Mouse (Mus musculus) liver, embryonic 12.5 days (tissue): ENCODE results near the gene Rap1a. TPM values are rescaled to one million over a fixed set of nuclear protein-coding genes. Genes with fewer than 3 reads are reported as not detected.

Experiments used
- ATAC-seq: fragments of 200-750 bp; cut with Nextera tagmentation; 2 replicates; pipeline ENCODE4 v1.8.0; 2017; ENCODE audit warnings: moderate number of reproducible peaks, mild to moderate bottlenecking, moderate library complexity
- H3K27ac ChIP-seq: fragments of 300-500 bp; sonication (generic); 2 replicates; pipeline ENCODE4 v1.5.1; 2016; ENCODE audit warnings: mild to moderate bottlenecking
- H3K27me3 ChIP-seq: fragments of 300-500 bp; sonication (generic); replicated peaks from 2 replicates; pipeline ENCODE4 v1.6.1; 2016; ENCODE audit warnings: mild to moderate bottlenecking, moderate library complexity
- H3K36me3 ChIP-seq: fragments of 300-500 bp; sonication (generic); 2 replicates; pipeline ENCODE4 v1.6.1; 2016; ENCODE audit warnings: mild to moderate bottlenecking, moderate library complexity
- H3K4me1 ChIP-seq: fragments of 300-500 bp; sonication (generic); 2 replicates; pipeline ENCODE4 v1.6.1; 2016
- H3K4me2 ChIP-seq: fragments of 300-500 bp; sonication (generic); 2 replicates; pipeline ENCODE4 v1.6.1; 2016; ENCODE audit warnings: mild to moderate bottlenecking, moderate library complexity
- H3K4me3 ChIP-seq: fragments of 300-500 bp; sonication (generic); 2 replicates; pipeline ENCODE4 v1.5.1; 2016; ENCODE audit warnings: mild to moderate bottlenecking, moderate library complexity
- H3K9ac ChIP-seq: fragments of 300-500 bp; sonication (generic); 2 replicates; pipeline ENCODE4 v1.6.1; 2016; ENCODE audit warnings: mild to moderate bottlenecking, moderate library complexity
- H3K9me3 ChIP-seq: fragments of 300-500 bp; sonication (generic); replicated peaks from 2 replicates; pipeline ENCODE4 v1.6.1; 2016; ENCODE audit warnings: mild to moderate bottlenecking, moderate library complexity
- WGBS: fragments of 180-500 bp; shearing (Covaris S2); methylation state at CpG from one replicate; pipeline ENCODE4 v1.1.7; 2016; ENCODE audit not compliant: insufficient replicate concordance; 5-methylcytosine and 5-hydroxymethylcytosine counted together
- polyA plus RNA-seq: library from polyadenylated mRNA; unstranded; fragments of >200 nt; fragmentation: Nextera tagmentation; extraction: Ambion mirVana; gene quantifications from 2 replicates; pipeline ENCODE4 v1.2.1, GENCODE M21; 2016

Rap1a gene
- polyA plus RNA-seq, 1 experiment from 2014 or later = 122 TPM

DNA sequence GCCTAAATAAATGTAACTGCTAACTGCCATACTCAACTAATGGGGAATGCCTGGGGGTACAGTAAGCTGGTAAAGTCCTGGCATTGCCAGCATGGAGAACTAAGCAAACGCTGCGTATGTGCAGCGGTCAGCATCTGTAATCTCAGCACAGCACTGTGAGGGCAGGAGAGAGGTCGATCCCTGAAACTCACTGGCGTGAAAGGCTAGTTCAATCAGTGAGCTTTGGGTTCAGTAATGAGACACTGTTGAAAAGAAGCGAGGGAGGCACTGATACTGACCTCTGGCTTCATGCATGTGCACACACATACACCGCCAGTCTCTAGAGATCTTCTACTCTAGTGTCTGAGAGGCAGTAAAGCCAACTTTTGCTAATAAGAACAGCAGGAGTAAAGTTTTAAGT lies 18.7 kb downstream of the Rap1a start:
- Histone ChIP-seq H3K27me3 (no peaks in the 10 kb centered on the region), H3K9ac (no peak overlapping the region), H3K4me3 (no peak overlapping the region), H3K9me3 (no peaks in the 10 kb centered on the region), H3K4me1 (peaks cover 30% of the 10 kb centered on the region), H3K27ac (no peak overlapping the region), H3K36me3 (peaks cover 19% of the 10 kb centered on the region), H3K4me2 (no peak overlapping the region)
- ATAC-seq = peak; percentile 37; the same call in 1 of the 2 replicates
- WGBS = 79% methylated on average over 7 of the region's 7 CpGs

DNA sequence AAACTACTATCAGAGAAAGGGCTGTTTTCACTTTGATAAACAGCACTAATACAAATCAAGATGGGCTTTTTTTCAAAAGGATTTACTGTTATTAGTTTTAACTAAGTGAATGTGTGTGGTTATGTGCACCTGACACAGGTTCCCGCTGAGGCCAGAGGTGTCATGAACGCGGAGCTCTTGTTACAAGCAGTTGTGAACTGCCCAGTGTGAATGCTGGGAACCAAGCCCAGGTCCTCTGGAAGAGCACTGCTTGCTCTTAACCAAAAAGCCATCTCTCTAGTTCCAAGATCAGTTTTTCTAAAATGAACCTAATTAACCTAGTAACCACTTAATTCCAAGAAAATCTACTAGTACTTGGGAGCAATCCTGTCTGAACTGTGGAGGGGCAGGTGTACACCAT lies 23.1 kb downstream of the Rap1a start:
- Histone ChIP-seq H3K36me3 (no peaks in the 10 kb centered on the region), H3K9ac (no peak overlapping the region), H3K4me3 (no peak overlapping the region), H3K9me3 (no peaks in the 10 kb centered on the region), H3K27ac (no peak overlapping the region), H3K4me1 (peaks cover 34% of the 10 kb centered on the region), H3K4me2 (no peak overlapping the region), H3K27me3 (no peaks in the 10 kb centered on the region)
- no peak for ATAC-seq
- 93% methylated on average over 3 of the region's 3 CpGs for WGBS

DNA sequence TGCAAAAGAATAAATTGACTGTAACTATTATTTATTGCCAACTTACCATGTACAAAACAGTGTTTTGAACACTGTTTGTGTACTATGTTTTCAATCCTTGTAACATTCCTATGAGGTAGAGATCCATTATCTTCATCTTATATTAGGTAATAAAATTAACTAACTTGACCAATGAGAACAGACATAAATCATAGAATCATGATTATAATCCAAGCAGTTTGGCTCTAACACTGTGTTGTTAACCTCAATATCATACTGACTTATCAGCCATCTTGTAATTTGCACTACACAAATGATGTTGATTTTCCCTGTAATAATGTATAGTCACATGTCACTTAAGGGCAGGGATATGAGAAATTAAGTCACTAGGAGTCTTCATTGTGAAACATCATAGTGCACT lies 26.6 kb downstream of the Rap1a start:
- Histone ChIP-seq H3K4me2 (no peak overlapping the region), H3K9me3 (no peaks in the 10 kb centered on the region), H3K4me3 (no peak overlapping the region), H3K36me3 (peaks cover 4% of the 10 kb centered on the region), H3K9ac (no peak overlapping the region), H3K27me3 (no peaks in the 10 kb centered on the region), H3K4me1 (peaks cover 39% of the 10 kb centered on the region), H3K27ac (no peak overlapping the region)
- no peak for ATAC-seq

DNA sequence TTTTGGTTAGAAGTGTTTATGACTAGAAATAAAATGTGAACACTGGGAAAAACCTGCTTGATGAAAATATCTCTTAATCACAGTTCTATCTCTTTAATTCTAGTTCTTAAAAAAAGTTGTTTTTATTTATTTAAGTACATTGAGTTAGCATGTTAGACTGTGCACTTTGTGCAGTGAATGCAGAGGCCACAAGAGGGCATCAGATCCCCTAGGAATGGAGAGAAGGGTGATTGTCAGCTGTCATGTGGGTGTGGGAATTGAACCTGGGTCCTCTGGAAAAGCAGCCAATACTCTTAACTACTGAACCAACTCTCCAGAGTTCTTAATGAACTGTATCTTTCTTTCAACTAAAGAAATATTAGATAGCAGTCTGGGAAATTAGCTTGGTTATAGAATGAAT lies 29.6 kb downstream of the Rap1a start:
- H3K36me3 ChIP-seq = peaks cover 4% of the 10 kb centered on the region
- no peak overlapping the region for H3K4me3 ChIP-seq
- H3K27me3 ChIP-seq = no peaks in the 10 kb centered on the region
- no peaks in the 10 kb centered on the region for H3K9me3 ChIP-seq
- H3K4me2 ChIP-seq = no peak overlapping the region
- H3K9ac ChIP-seq = no peak overlapping the region
- H3K4me1 ChIP-seq = peaks cover 41% of the 10 kb centered on the region
- no peak for ATAC-seq
- no peak overlapping the region for H3K27ac ChIP-seq

DNA sequence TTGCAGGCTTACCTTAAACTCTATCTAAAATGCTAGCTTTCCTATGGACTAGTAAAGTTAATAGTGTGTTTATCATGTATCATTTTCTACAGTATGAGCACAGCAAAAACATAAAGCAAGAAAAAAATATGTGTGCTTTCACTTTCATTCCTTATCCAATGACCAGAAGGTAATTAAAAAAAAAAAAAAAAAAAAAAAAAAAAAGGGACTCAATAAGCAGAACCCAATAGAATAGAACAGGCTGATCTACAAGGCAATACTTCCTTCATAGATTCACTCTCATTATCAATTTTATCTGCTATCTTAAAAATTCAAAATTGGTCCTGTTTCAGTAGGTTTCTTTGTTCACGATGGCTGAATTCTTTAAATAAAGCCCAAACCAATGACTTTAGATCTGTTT lies 30.3 kb downstream of the Rap1a start:
- no peak overlapping the region for H3K4me3 ChIP-seq

DNA sequence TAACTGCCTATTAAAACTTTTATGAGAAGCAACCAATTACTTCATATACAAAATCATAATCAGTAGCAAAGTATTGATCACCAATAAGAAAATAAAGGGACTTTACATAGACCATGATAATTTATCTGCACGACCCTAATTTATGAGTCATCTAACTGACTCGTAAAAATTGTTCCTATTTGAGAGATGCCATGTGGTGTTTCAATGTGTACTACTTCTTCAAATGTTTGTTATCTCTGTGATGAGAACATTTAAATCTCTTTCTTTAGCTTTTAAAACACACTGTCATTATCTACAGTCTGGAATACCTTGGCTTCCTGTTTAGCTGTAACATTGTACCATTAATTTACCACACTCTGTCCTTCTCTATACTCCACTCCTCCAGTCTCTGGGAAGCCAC lies 31.8 kb downstream of the Rap1a start:
- WGBS = 51% methylated on average over 2 of the region's 2 CpGs
- no peak overlapping the region for H3K27ac ChIP-seq
- no peaks in the 10 kb centered on the region for H3K9me3 ChIP-seq
- no peak overlapping the region for H3K4me3 ChIP-seq
- no peak overlapping the region for H3K9ac ChIP-seq
- no peak overlapping the region for H3K4me2 ChIP-seq
- H3K27me3 ChIP-seq = no peaks in the 10 kb centered on the region
- no peak for ATAC-seq
- H3K36me3 ChIP-seq = peaks cover 4% of the 10 kb centered on the region
- peaks cover 39% of the 10 kb centered on the region for H3K4me1 ChIP-seq

More for the DNA sequence above, 30.3 kb downstream of the Rap1a start:
- Histone ChIP-seq H3K4me1 (peaks cover 44% of the 10 kb centered on the region), H3K27ac (no peak overlapping the region), H3K36me3 (peaks cover 4% of the 10 kb centered on the region), H3K4me2 (no peak overlapping the region), H3K9me3 (no peaks in the 10 kb centered on the region), H3K9ac (no peak overlapping the region), H3K27me3 (no peaks in the 10 kb centered on the region)
- WGBS = 80% methylated on average over 1 of the region's 1 CpGs
- ATAC-seq = no peak

DNA sequence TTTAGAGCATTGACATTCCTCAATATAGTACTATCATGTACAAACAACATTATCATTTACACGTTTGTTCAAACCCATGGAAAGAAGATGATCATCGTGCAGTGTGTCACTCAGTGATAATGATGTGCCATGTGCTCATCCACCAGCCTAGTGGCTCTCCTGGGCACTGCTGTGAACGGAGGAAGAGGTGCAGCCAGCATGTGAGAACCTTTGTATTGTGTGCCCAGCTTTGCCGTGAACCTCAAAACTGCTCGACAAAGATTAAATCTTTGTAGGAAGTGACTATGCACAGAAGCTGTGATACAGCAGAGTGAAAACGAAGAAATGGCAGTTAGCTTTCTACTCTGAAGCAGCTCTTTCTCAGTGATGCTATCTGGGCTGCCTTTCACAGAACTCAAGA lies 32.6 kb downstream of the Rap1a start:
- Histone ChIP-seq H3K9me3 (no peaks in the 10 kb centered on the region), H3K4me2 (peak overlapping the region; percentile 27), H3K36me3 (peaks cover 4% of the 10 kb centered on the region), H3K27me3 (no peaks in the 10 kb centered on the region), H3K27ac (peak overlapping the region; percentile 62), H3K9ac (no peak overlapping the region), H3K4me3 (no peak overlapping the region), H3K4me1 (peaks cover 48% of the 10 kb centered on the region)
- ATAC-seq = peak; percentile 83
- WGBS = 16% methylated on average over 6 of the region's 6 CpGs

DNA sequence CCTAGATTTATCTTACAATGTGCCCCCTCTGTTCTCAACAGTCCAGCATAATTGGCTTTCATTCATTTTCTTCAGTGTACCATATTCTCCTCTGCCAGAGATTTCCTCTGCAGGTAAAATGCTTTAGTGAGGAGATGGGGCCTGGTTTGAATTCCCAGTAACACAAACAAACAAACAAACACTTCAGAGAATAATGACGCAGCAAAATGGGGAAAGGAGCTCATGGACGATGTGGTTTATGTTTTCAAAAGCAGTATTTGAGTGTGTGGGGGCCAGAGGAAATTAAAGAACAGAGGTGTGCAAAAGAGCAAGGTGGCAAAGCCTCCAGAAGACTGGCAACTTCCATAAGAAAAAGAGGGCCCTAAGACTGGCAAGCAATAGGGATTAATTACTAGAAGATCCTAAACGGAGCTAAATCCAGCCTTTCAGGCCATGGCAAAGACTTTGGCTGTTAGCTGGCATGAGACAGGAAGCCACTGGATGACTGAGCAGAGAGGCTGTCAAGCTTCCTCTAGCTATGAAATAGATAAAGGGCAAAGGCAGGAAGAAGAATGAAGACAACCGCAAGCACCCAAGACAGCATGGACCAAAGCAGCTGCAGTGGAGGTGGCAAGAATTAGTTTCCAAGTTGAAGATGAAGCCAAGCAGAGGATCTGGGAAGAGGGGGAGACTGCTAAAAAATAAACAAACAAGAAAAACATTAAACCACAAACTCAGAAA lies 37.8 kb downstream of the Rap1a start:
- peak overlapping the region; percentile 43 for H3K4me2 ChIP-seq
- peaks cover 63% of the 10 kb centered on the region for H3K4me1 ChIP-seq

DNA sequence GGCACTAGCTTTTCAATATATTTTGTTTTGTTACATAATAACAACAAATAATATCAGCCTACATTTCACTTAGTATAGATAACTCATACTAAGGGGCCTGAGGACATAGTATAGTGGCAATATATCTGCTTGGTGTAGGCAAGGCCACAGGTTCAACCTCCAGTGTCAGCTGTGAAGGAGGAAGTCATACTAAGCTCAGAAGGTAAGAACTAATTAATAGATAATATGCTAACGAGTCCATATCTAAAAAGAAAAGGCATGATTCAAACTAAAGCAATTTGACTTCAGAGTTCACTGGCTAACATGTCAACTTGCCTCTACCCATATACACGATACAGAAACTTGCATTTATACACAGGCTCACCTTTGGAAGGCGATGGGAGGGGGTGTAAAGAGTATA lies 41.1 kb downstream of the Rap1a start:
- no peaks in the 10 kb centered on the region for H3K36me3 ChIP-seq
- H3K9me3 ChIP-seq = no peaks in the 10 kb centered on the region
- ATAC-seq = no peak
- 78% methylated on average over 3 of the region's 3 CpGs for WGBS
- H3K27ac ChIP-seq = no peak overlapping the region
- peaks cover 68% of the 10 kb centered on the region for H3K4me1 ChIP-seq
- no peak overlapping the region for H3K4me2 ChIP-seq
- H3K4me3 ChIP-seq = no peak overlapping the region
- H3K27me3 ChIP-seq = no peaks in the 10 kb centered on the region
- H3K9ac ChIP-seq = no peak overlapping the region

More for the DNA sequence above, 37.8 kb downstream of the Rap1a start:
- 17% methylated on average over 4 of the region's 4 CpGs for WGBS
- peak overlapping the region; percentile 81 for H3K27ac ChIP-seq
- peak; percentile 73 for ATAC-seq
- H3K36me3 ChIP-seq = no peaks in the 10 kb centered on the region
- no peaks in the 10 kb centered on the region for H3K27me3 ChIP-seq
- no peaks in the 10 kb centered on the region for H3K9me3 ChIP-seq
- H3K9ac ChIP-seq = peak overlapping the region; percentile 18
- H3K4me3 ChIP-seq = no peak overlapping the region

DNA sequence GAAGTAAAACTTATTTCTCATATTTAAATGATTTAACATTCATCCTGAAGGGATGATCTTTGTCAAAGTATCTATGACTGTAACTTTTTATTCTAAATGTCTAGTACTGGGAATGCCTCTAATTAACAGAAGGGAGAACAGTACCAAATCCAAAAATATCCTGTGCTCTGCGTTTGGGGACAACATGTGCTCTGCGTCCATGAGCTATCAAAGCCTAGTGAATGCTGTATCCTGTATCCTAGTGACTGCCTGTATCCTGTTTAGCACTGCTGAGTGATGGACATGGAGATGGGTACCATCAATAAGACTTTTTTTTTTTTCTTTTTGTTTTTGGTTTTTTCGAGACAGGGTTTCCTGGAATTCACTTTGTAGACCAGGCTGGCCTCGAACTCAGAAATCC lies 42.5 kb downstream of the Rap1a start:
- ATAC-seq = no peak
- Histone ChIP-seq H3K4me2 (no peak overlapping the region), H3K27ac (no peak overlapping the region), H3K4me3 (no peak overlapping the region), H3K9me3 (no peaks in the 10 kb centered on the region), H3K9ac (no peak overlapping the region), H3K36me3 (no peaks in the 10 kb centered on the region), H3K27me3 (no peaks in the 10 kb centered on the region), H3K4me1 (peaks cover 59% of the 10 kb centered on the region)
- 83% methylated on average over 4 of the region's 4 CpGs for WGBS

DNA sequence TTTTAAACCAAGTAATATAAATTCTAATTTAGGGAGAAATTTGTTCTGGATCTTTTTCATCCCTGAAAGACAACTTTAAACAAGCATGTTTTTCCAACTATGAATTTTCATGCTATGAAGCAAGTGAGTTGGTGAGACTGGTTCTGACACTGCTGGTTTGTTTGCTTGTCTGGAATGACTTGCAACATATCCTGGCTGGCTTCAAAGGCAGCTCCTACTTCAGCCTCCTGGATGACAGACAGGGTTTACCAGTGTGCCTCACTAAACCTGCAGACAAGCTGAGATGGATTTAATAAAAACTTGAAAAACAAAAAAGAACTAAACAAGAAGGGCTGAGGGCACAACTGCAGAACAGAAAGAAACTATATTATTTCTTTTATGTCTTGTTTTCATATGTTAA lies 43.0 kb downstream of the Rap1a start:
- ATAC-seq = peak; percentile 66; the same call in 1 of the 2 replicates

DNA sequence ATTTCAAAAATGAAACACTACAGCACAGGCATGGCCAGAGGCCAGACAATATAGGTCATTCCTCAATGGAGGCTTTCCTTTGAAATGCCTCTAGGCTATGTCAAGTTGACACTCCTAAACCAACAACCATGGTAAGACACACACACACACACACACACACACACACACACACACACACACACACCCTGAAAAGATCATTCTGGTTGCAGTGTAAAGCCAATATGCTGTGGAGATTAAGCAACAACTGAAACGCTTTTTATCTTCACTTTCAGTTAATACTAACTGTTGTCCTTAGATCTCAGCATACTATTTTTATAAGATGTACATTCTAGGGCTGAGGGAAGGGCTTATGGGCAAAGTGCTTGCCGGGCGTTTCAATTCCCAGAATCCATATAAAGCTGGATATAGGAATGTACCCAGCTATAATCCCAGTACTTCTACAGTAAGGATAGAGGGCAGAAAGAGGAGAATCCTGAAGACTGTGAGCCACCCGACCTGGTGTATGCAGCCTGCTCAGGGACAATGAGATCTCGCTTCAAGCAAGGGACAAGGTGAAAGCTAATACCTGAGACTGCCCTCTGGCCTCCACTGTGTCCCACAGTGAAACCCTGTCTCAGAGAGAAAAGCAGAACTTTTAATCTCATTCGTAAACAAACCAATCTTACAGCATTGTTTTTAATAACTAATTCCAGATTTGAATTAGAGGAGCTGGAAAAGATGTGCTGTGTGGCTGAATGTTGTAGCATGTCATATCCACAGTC lies 43.6 kb downstream of the Rap1a start:
- Histone ChIP-seq H3K27me3 (no peaks in the 10 kb centered on the region), H3K27ac (peak overlapping the region; percentile 56), H3K9me3 (no peaks in the 10 kb centered on the region), H3K4me3 (no peak overlapping the region), H3K36me3 (no peaks in the 10 kb centered on the region), H3K4me2 (no peak overlapping the region), H3K4me1 (peaks cover 51% of the 10 kb centered on the region), H3K9ac (0 out of 2 replicates have a peak overlapping the region, but pooled peaks have one; percentile 12)
- WGBS = 63% methylated on average over 6 of the region's 6 CpGs
- peak; percentile 54; the same call in 1 of the 2 replicates for ATAC-seq

More for the DNA sequence above, 43.0 kb downstream of the Rap1a start:
- Histone ChIP-seq H3K9me3 (no peaks in the 10 kb centered on the region), H3K4me3 (no peak overlapping the region), H3K27ac (peak overlapping the region; percentile 56; the same call in 1 of the 2 replicates), H3K4me2 (no peak overlapping the region), H3K4me1 (peaks cover 53% of the 10 kb centered on the region), H3K9ac (no peak overlapping the region), H3K36me3 (no peaks in the 10 kb centered on the region), H3K27me3 (no peaks in the 10 kb centered on the region)
